Comparison of ENCODE assay signal across 13 mouse cellular contexts in genomic region chr8:3249886-3250285, GRCm38 (mm10).
"Had no signal": no experiment of that assay in that cellular context is flagged by ENCODE, and none has a peak within 500 bp of the region (broad histone marks: within the 10 kb centered on the region; RNA-seq: fewer than 3 reads in every experiment).

No protein-coding gene starts in this region.

- H3K4me3 ChIP-seq: limb, embryonic 13.5 days; liver, embryonic 13.5 days; midbrain, embryonic 13.5 days; myocyte; neural tube, embryonic 15.5 days had no signal

- ATAC-seq: midbrain, embryonic 13.5 days had no signal

- H3K27me3 ChIP-seq: limb, embryonic 13.5 days; liver, embryonic 13.5 days; midbrain, embryonic 13.5 days; neural tube, embryonic 15.5 days had no signal

- H3K4me1 ChIP-seq: limb, embryonic 13.5 days; midbrain, embryonic 13.5 days; neural tube, embryonic 15.5 days had no signal

- H3K27ac ChIP-seq: limb, embryonic 13.5 days; liver, embryonic 13.5 days; midbrain, embryonic 13.5 days; neural tube, embryonic 15.5 days had no signal

- H3K9ac ChIP-seq: limb, embryonic 13.5 days; liver, embryonic 13.5 days; midbrain, embryonic 13.5 days; neural tube, embryonic 15.5 days had no signal

- H3K4me2 ChIP-seq: limb, embryonic 13.5 days; liver, embryonic 13.5 days; midbrain, embryonic 13.5 days; neural tube, embryonic 15.5 days had no signal

- H3K9me3 ChIP-seq: limb, embryonic 13.5 days; liver, embryonic 13.5 days had no signal

- DNase-seq: kidney, adult 9 months; kidney, postnatal 10 days; left cerebral cortex, postnatal 4 days; liver, embryonic 13.5 days; lung, adult 18-20 months; lung, postnatal 10 days; right cerebral cortex, adult 18-20 months; right cerebral cortex, postnatal 25 days; thymus, postnatal 36 days had no signal
